ENCODE assay signal across 21 mouse cellular contexts in genomic region chr1:194089918-194090548, GRCm38 (mm10).
DNase-seq lines count a peak whose midpoint lies in the region; ATAC-seq lines count a peak whose summit lies in the region.
"Had no signal": no experiment of that assay in that cellular context is flagged by ENCODE, and none has a peak within 500 bp of the region (broad histone marks: within the 10 kb centered on the region; RNA-seq: fewer than 3 reads in every experiment).

No protein-coding gene starts in this region.

- H3K27ac ChIP-seq in heart, embryonic 16.5 days (ENCODE audit: low read length): peak overlapping the region; percentile 17; the same call in 1 of the 2 replicates
- no peak overlapping the region for H3K27ac ChIP-seq in lung, embryonic 15.5 days
- H3K27ac ChIP-seq: embryonic facial prominence, embryonic 13.5 days; layer of hippocampus, adult 2 months; macrophage; midbrain, embryonic 12.5 days had no signal

- H3K36me3 ChIP-seq in heart, embryonic 16.5 days (ENCODE audit: control insufficient read depth, insufficient read depth): no peaks in the 10 kb centered on the region
- H3K36me3 ChIP-seq in lung, embryonic 15.5 days: no peaks in the 10 kb centered on the region
- H3K36me3 ChIP-seq: embryonic facial prominence, embryonic 13.5 days; midbrain, embryonic 12.5 days had no signal

- 44% methylated on average over 2 of the region's 2 CpGs for WGBS in heart, embryonic 16.5 days
- WGBS in lung, embryonic 15.5 days: 49% methylated on average over 2 of the region's 2 CpGs

- peak; percentile 9 for DNase-seq in adrenal gland, adult 2 months
- no peak for DNase-seq in adrenal gland, postnatal 10 days
- DNase-seq in heart, postnatal 14 days: no peak
- DNase-seq in lung, postnatal 14 days: no peak
- DNase-seq in telencephalon, adult 2 months (ENCODE audit: low read depth, low spot score): peak; percentile 18
- DNase-seq: adrenal gland, postnatal 25 days; cerebellum, adult 9-11 months; gastrocnemius, postnatal 10 days; kidney, postnatal 10 days; left cerebral cortex, postnatal 4 days; right cerebral cortex, postnatal 25 days had no signal

- no peaks in the 10 kb centered on the region for H3K9me3 ChIP-seq in heart, embryonic 16.5 days (replicated peaks; ENCODE audit: control insufficient read depth, low read length)
- no peaks in the 10 kb centered on the region for H3K9me3 ChIP-seq in lung, embryonic 15.5 days
- H3K9me3 ChIP-seq: embryonic facial prominence, embryonic 13.5 days; midbrain, embryonic 12.5 days had no signal

- no peak overlapping the region for H3K9ac ChIP-seq in heart, embryonic 16.5 days (ENCODE audit: low read length)
- H3K9ac ChIP-seq in lung, embryonic 15.5 days: no peak overlapping the region
- H3K9ac ChIP-seq: embryonic facial prominence, embryonic 13.5 days; midbrain, embryonic 12.5 days had no signal

- no peak overlapping the region for H3K4me3 ChIP-seq in heart, embryonic 16.5 days (ENCODE audit: low read length)
- no peak overlapping the region for H3K4me3 ChIP-seq in lung, embryonic 15.5 days
- H3K4me3 ChIP-seq: embryonic facial prominence, embryonic 13.5 days; layer of hippocampus, adult 2 months; midbrain, embryonic 12.5 days had no signal

- peak; percentile 75 for ATAC-seq in heart, embryonic 16.5 days (replicated peaks; ENCODE audit: extremely low read depth, insufficient read depth, low FRiP score)
- ATAC-seq in lung, embryonic 15.5 days (ENCODE audit: borderline replicate concordance, extremely low read depth, low FRiP score, low TSS enrichment): peak; percentile 70; the same call in 1 of the 2 replicates
- ATAC-seq in erythroid progenitor cell, adult 5-6 weeks (replicated peaks; ENCODE audit: low FRiP score, poor library complexity, severe bottlenecking): no peak
- ATAC-seq: hindbrain, embryonic 16.5 days; intestine, postnatal 0 days had no signal

- no peaks in the 10 kb centered on the region for H3K27me3 ChIP-seq in heart, embryonic 16.5 days (ENCODE audit: control insufficient read depth, insufficient read depth, low read length)
- H3K27me3 ChIP-seq in lung, embryonic 15.5 days: no peaks in the 10 kb centered on the region
- H3K27me3 ChIP-seq: CH12.LX; embryonic facial prominence, embryonic 13.5 days; midbrain, embryonic 12.5 days had no signal

- H3K4me1 ChIP-seq in heart, embryonic 16.5 days (ENCODE audit: control insufficient read depth, insufficient read depth, low read length): no peaks in the 10 kb centered on the region
- H3K4me1 ChIP-seq in lung, embryonic 15.5 days: no peaks in the 10 kb centered on the region
- H3K4me1 ChIP-seq: embryonic facial prominence, embryonic 13.5 days; midbrain, embryonic 12.5 days had no signal

- intact Hi-C loops in heart, postnatal 14 days (cut with DNase I): no loop called here

- H3K4me2 ChIP-seq in heart, embryonic 16.5 days (ENCODE audit: low read depth, low read length): no peak overlapping the region
- H3K4me2 ChIP-seq in lung, embryonic 15.5 days: no peak overlapping the region
- H3K4me2 ChIP-seq: embryonic facial prominence, embryonic 13.5 days; midbrain, embryonic 12.5 days had no signal

Comparison
In these comparisons a context has a peak if more than half of its experiments do, and no peak if none do; other contexts are left out.
1. DNase-seq: peak in adrenal gland, adult 2 months (single experiment) and telencephalon, adult 2 months (single experiment); none in adrenal gland, postnatal 10 days (single experiment), heart, postnatal 14 days (0 of 2) and lung, postnatal 14 days (single experiment).